Mouse (Mus musculus) midbrain, embryonic 16.5 days (tissue): Measurements from ENCODE around the gene Dglucy. TPM values are rescaled to one million over a fixed set of nuclear protein-coding genes. Genes with fewer than 3 reads are reported as not detected.

Source experiments
- ATAC-seq: fragments of 200-750 bp; cut with Nextera tagmentation; 2 replicates; pipeline ENCODE4 v1.8.0; 2017; ENCODE audit warnings: moderate TSS enrichment
- H3K27ac ChIP-seq: fragments of 300-500 bp; sonication (generic); 2 replicates; pipeline ENCODE4 v1.5.1; 2014; ENCODE audit warnings: mild to moderate bottlenecking, low read length, mixed read lengths
- H3K27me3 ChIP-seq: fragments of 300-500 bp; sonication (generic); 2 replicates; pipeline ENCODE4 v1.6.1; 2014; ENCODE audit warnings: low read depth, low read length, mixed read lengths; ENCODE audit not compliant: control insufficient read depth, insufficient read depth
- H3K36me3 ChIP-seq: fragments of 300-500 bp; sonication (generic); 2 replicates; pipeline ENCODE4 v1.6.1; 2014; ENCODE audit warnings: mild to moderate bottlenecking, low read length, moderate library complexity, mixed read lengths; ENCODE audit not compliant: control insufficient read depth, insufficient read depth
- H3K4me1 ChIP-seq: fragments of 300-500 bp; sonication (generic); 2 replicates; pipeline ENCODE4 v1.6.1; 2014; ENCODE audit warnings: mild to moderate bottlenecking, low read length, mixed read lengths; ENCODE audit not compliant: control insufficient read depth, insufficient read depth
- H3K4me2 ChIP-seq: fragments of 300-500 bp; sonication (generic); 2 replicates; pipeline ENCODE4 v1.6.1; 2014; ENCODE audit warnings: mild to moderate bottlenecking, low read length, mixed read lengths
- H3K4me3 ChIP-seq: fragments of 300-500 bp; sonication (generic); 2 replicates; pipeline ENCODE4 v1.5.1; 2014; ENCODE audit warnings: low read depth, mild to moderate bottlenecking, low read length, moderate library complexity, mixed read lengths
- H3K9ac ChIP-seq: fragments of 300-500 bp; sonication (generic); 2 replicates; pipeline ENCODE4 v1.6.1; 2014; ENCODE audit warnings: low read depth, low read length, mixed read lengths
- H3K9me3 ChIP-seq: fragments of 300-500 bp; sonication (generic); replicated peaks from 2 replicates; pipeline ENCODE4 v1.6.1; 2014; ENCODE audit warnings: mild to moderate bottlenecking, low read length, mixed read lengths; ENCODE audit not compliant: control insufficient read depth, poor library complexity, severe bottlenecking
- WGBS: fragments of 180-500 bp; shearing (Covaris S2); extraction: QIAGEN DNeasy Blood & Tissue Kit; methylation state at CpG from one replicate; pipeline ENCODE4 v1.1.7; 2014; 5-methylcytosine and 5-hydroxymethylcytosine counted together
- polyA plus RNA-seq: library from polyadenylated mRNA; unstranded; fragments of >200 nt; fragmentation: Nextera tagmentation; extraction: Ambion mirVana; gene quantifications from 2 replicates; pipeline ENCODE4 v1.2.1, GENCODE M21; 2015

The Dglucy gene
- polyA plus RNA-seq, 1 experiment from 2014 or later = 2.9 TPM

DNA sequence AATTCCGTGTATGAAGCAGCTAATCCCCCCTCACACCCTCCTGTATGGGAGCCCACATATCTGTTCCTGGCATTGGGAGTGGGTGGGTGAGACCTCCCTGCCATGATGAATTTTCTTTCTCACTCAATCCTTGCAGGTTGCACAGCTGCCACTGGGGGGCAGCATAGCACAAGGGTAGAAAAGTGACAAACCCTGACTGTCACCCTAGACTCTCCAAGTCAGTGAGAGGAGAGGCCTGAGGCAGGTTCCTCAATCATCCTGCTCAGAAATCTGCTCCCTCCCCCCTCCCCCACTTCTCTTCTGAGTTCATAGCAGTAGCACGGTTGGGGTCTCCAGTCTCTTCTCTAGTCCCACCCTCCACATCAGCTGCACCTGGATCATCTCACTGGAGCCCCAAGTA, 157.3 kb downstream of the Dglucy start:
- H3K4me3 ChIP-seq = no peak overlapping the region
- WGBS = 13% methylated on average over 2 of the region's 2 CpGs
- H3K9ac ChIP-seq = no peak overlapping the region
- peaks cover 28% of the 10 kb centered on the region for H3K36me3 ChIP-seq
- ATAC-seq = peak; percentile 61
- H3K4me2 ChIP-seq = no peak overlapping the region
- no peaks in the 10 kb centered on the region for H3K9me3 ChIP-seq
- H3K4me1 ChIP-seq = no peaks in the 10 kb centered on the region
- no peaks in the 10 kb centered on the region for H3K27me3 ChIP-seq
- H3K27ac ChIP-seq = no peak overlapping the region

- no peak overlapping the region for H3K4me2 ChIP-seq
- peaks cover 30% of the 10 kb centered on the region for H3K36me3 ChIP-seq
- no peak overlapping the region for H3K9ac ChIP-seq
- H3K9me3 ChIP-seq = no peaks in the 10 kb centered on the region
- no peaks in the 10 kb centered on the region for H3K27me3 ChIP-seq
- WGBS = 94% methylated on average over 4 of the region's 4 CpGs
- H3K27ac ChIP-seq = no peak overlapping the region
- no peak overlapping the region for H3K4me3 ChIP-seq
- no peaks in the 10 kb centered on the region for H3K4me1 ChIP-seq
- no peak for ATAC-seq
Observed at GRCm38 (mm10) chr12:100936737-100937136, 157.9 kb downstream of the Dglucy start.

GRCm38 (mm10) chr12:100937441-100938360, 158.8 kb downstream of the Dglucy start:
- H3K4me2 ChIP-seq = no peak overlapping the region

GRCm38 (mm10) chr12:100941361-100941760, 162.5 kb downstream of the Dglucy start:
- no peaks in the 10 kb centered on the region for H3K27me3 ChIP-seq
- no peak overlapping the region for H3K4me3 ChIP-seq
- no peak overlapping the region for H3K9ac ChIP-seq
- WGBS = 98% methylated on average over 3 of the region's 3 CpGs
- H3K9me3 ChIP-seq = no peaks in the 10 kb centered on the region
- H3K36me3 ChIP-seq = peaks cover 29% of the 10 kb centered on the region
- no peak for ATAC-seq
- H3K27ac ChIP-seq = no peak overlapping the region
- no peaks in the 10 kb centered on the region for H3K4me1 ChIP-seq
- no peak overlapping the region for H3K4me2 ChIP-seq

More at GRCm38 (mm10) chr12:100937441-100938360, 158.8 kb downstream of the Dglucy start:
- Histone ChIP-seq H3K9me3 (no peaks in the 10 kb centered on the region), H3K27ac (no peak overlapping the region), H3K36me3 (peaks cover 23% of the 10 kb centered on the region), H3K4me3 (no peak overlapping the region), H3K27me3 (no peaks in the 10 kb centered on the region), H3K4me1 (no peaks in the 10 kb centered on the region), H3K9ac (no peak overlapping the region)
- ATAC-seq = no peak
- 75% methylated on average over 21 of the region's 21 CpGs for WGBS

DNA sequence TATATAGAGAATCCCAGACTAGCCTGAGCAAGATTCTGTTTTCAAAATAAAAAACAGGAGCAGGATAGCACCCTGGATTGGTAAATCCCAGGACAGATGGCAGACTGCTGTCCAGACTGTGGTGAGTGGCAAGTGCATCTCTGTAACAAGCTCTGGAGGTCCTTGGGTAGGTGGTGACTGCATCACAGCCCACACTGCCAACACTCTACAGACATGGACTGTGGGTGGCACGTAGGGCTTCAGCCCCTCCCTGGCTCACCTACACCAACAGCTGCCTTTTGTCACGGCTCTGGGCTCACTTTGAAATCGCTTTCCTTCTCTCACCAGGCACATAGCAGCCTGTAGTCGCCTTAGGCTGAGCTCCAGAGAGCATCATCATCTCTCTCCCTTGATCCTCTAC, 164.3 kb downstream of the Dglucy start:
- H3K9ac ChIP-seq = no peak overlapping the region
- no peak overlapping the region for H3K4me3 ChIP-seq
- H3K27ac ChIP-seq = no peak overlapping the region
- ATAC-seq = no peak
- H3K4me2 ChIP-seq = no peak overlapping the region
- no peaks in the 10 kb centered on the region for H3K9me3 ChIP-seq
- H3K4me1 ChIP-seq = no peaks in the 10 kb centered on the region
- 84% methylated on average over 4 of the region's 4 CpGs for WGBS
- peaks cover 39% of the 10 kb centered on the region for H3K36me3 ChIP-seq
- no peaks in the 10 kb centered on the region for H3K27me3 ChIP-seq

DNA sequence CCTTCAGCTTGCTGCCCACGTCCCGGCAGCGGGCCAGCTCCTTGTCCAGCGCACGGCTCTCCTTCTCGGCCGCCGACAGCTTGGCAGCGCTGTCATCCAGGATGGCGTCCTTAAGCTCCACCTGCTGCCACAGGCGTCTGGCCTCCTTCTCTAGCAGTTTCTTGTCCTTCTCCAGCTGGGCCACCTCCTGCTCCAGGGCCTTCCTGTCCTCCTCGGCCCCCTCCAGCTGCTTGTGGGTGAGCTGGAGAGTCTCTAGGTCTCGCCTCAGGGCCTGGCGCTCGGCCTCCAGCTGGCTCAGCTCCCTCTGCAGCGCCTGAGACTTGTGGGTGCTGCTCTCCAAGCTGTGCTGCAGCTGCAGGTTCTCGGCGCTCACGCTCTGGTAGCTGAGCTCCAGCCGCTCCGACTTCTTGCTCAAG, 166.1 kb downstream of the Dglucy start:
- Histone ChIP-seq H3K36me3 (peaks cover 37% of the 10 kb centered on the region), H3K9ac (no peak overlapping the region)
- no peak for ATAC-seq

DNA sequence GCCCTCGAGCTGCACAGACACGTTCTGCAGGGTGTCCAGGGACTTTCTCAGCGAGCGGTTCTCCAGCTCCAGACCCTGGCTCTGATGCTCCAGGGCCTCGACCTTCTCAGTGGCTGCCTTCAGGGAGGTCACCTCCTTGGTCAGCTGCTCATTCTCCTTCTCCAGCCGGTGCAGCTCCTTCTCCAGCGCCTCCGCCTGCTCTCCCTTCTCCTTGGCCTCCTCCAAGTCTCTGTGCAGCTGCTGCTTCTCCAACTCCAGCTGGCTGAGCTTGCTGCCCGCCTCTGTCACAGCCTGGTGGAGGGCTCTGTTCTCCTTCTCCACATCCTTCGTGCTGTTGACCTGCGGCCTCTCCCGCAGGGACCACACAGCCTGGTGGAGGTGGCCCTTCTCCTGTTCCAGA, 166.6 kb downstream of the Dglucy start:
- Histone ChIP-seq H3K27ac (no peak overlapping the region), H3K4me3 (no peak overlapping the region), H3K4me2 (no peak overlapping the region), H3K9ac (no peak overlapping the region), H3K27me3 (no peaks in the 10 kb centered on the region), H3K9me3 (no peaks in the 10 kb centered on the region), H3K4me1 (no peaks in the 10 kb centered on the region), H3K36me3 (peaks cover 34% of the 10 kb centered on the region)
- ATAC-seq = no peak
- WGBS = 91% methylated on average over 12 of the region's 12 CpGs

More for the DNA sequence above, 166.1 kb downstream of the Dglucy start:
- H3K4me2 ChIP-seq = no peak overlapping the region
- no peak overlapping the region for H3K27ac ChIP-seq
- H3K27me3 ChIP-seq = no peaks in the 10 kb centered on the region
- no peak overlapping the region for H3K4me3 ChIP-seq
- WGBS = 95% methylated on average over 21 of the region's 21 CpGs
- no peaks in the 10 kb centered on the region for H3K4me1 ChIP-seq
- no peaks in the 10 kb centered on the region for H3K9me3 ChIP-seq

GRCm38 (mm10) chr12:100945948-100946347, 167.1 kb downstream of the Dglucy start:
- Histone ChIP-seq H3K4me2 (no peak overlapping the region), H3K27ac (no peak overlapping the region), H3K27me3 (no peaks in the 10 kb centered on the region), H3K36me3 (peaks cover 34% of the 10 kb centered on the region), H3K4me1 (no peaks in the 10 kb centered on the region), H3K4me3 (no peak overlapping the region), H3K9me3 (no peaks in the 10 kb centered on the region), H3K9ac (no peak overlapping the region)
- 93% methylated on average over 12 of the region's 12 CpGs for WGBS
- ATAC-seq = no peak
